Mouse (Mus musculus): ENCODE measurements around the gene Prkch. TPM values are rescaled to one million over a fixed set of nuclear protein-coding genes. Genes with fewer than 3 reads are reported as not detected.

Prkch gene
- total RNA-seq, 2 experiments from 2014 or later = 7.3 to 9.1 TPM

DNA sequence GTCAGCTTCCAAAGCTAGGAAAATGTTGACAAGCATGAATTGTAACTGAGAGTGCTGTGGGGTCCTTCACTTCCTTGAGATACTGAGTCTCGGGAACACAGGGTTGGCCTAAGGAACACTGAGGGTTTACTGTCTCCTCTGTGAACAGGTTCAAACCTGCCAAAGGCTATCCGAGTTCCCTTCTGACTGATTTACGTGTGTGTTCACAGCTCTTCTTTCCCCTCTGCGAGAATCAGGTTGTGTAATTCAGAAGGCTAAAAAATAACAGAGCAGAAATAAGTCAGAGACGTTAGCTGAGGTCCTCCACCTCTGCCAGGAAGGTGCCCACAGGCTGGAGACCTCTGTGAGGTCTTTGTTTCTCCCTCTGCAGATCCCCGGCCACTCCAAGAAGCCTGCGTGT is 148.3 kb downstream of the Prkch start:
- no peak for DNase-seq
- intact Hi-C loops (cut with DNase I) = no loop called here

DNA sequence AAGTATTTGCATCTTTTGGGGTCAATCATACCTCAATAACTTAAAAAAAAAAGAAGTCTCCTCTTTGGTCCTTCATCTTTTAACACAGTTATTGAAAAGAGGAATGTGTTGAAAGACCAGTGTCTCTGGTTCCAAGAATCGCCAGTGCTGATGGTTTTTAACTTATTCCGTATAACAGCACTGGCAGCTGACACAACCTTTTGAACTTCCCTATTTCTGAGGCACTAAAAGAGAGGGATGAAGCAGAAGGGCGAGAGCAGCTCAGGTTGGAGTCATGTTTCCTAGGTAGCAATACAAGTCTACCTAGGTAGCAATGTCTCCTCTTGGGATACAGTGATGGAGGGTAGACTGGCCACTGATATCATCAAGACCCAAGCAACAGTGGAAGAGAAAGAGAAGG is 152.3 kb downstream of the Prkch start:
- DNase-seq = no peak

DNA sequence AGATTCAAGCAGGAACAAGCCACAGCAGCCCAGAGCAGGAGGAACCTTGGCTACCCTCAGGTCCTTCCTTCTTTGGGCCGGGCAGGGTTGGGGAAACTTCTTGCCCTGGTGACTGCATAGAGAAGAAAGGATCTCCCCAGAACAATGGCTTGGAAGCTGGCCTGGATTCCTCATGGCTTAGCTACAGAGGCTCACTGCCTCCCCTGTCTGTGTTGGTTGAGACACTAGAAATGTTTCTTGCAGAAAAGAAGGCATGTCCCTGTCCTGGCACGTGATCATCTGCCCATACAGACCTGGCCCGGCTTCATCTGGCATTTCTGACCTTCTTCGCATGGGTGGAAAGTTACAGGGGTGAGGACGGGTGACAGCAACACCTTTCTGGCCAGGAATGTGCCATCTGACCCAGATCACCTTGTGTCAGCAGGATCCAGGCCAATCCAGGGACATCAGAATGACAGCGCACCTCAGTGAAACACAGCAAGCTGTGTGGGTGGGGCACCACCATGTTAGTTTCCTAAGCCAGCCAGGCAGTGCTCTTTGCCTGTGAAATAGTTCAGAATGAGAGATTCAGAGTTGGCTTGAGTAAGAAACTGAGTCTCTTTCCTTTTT is 155.1 kb downstream of the Prkch start:
- intact Hi-C loops (cut with DNase I) = no loop called here
- DNase-seq = no peak

More for the DNA sequence above, 152.3 kb downstream of the Prkch start:
- intact Hi-C loops (cut with DNase I) = no loop called here

DNA sequence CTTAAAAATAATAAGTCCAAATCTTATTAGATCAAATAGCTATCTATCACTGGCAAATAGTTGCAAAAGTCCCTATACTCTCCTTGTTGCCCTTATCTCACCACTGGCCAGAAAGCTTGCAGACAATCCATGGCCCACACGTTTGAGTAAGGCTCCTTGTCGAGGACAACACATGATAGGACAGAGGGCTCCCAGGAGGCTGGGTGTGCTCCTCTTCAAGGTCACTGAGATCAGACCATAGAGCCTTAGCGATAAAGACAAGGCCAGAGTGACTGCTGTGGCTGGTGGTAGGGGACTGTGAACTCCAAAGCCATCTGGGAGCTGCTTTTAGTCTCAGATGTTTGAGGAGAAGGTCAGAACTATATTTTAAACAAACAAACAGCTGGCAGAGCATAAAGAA is 158.0 kb downstream of the Prkch start:
- DNase-seq = no peak
- intact Hi-C loops (cut with DNase I) = no loop called here

DNA sequence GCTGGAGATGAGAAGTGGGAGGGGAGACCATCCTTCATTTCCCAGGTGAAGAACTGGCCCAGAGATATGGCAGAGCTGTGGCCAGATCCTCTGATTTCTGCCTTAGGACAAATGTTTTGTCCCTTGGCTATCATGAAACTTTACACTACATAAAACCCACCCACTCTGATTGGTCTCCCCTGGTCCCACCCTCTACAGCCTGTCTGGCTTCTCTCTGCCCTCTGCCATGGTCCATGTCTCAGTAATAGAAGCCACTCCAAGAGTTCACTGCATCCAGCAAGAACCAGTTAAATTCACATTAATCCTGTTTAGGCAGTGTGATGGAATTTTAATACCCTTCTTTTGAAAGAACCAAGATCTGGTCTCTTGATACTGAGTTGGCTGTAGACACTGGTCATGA is 158.5 kb downstream of the Prkch start:
- intact Hi-C loops (cut with DNase I) = no loop called here

DNA sequence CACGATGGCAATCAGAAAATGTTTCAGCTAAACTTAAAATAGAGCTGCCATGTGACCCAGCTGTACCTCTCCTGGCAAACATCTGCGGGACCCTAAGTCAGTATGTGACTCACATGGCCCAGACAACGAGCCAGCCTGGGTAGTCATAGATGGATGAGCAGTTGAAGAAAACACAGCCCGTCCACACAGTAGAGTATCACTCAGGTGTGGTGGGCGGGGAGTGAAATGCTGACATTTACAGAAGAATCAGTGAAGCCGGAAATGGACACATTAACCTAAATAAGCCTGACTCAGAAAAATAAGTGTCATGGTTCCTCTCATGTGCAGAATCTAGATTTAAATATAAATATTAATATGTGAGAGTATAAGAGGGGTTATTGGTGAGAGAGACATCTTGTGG is 161.5 kb downstream of the Prkch start:
- intact Hi-C loops (cut with DNase I) = no loop called here
- no peak for DNase-seq

More for the DNA sequence above, 158.5 kb downstream of the Prkch start:
- DNase-seq = no peak

DNA sequence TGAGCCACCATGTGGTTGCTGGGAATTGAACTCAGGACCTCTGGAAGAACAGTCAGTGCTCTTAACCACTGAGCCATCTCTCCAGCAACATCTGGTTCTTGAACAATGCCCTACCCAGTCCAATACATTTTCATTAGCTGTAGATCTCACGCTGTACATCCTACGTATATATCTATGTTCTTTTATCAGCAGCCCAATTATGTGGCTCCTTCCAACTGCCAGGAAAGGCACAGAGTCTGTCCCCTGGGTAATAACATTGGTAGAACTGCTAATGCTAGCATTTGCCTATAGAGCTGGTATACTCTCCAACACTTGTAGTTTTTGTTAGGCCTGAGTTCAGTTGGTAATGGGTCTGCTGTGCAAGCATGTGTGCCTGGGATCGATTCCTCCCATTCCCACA is 163.8 kb downstream of the Prkch start:
- intact Hi-C loops (cut with DNase I) = no loop called here
- DNase-seq = no peak

DNA sequence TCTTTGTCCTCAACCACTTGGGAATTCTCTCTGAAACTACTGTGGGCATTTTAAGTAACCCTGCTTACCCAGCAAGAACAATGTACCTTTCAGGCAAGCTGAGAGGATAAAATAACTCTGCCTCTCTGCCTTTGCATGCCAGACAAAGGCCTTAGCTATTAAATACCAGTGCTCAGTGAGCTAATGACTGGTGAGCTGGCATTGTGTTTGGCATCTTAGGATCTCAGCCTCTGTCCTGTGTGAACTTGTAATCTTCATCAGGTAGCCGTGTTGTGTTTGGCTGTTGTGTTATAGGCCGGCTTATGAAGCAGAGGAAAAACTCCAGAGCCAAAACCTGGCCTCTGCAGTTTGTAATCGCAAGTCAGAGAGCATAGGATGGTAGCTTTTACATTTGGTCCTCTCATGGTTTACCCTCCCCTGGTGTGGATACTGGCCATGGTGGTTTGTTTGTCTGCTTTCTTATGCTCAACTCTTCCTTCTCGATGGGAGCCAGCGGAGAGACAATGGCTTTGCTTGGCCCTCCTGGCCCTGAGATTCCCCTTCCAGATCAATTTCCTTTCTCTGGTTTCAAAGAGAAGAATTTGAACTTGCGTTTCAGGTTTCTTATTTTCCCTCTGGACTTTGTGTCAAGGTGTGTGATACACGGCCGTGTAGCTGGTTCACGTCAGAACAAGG is 170.0 kb downstream of the Prkch start:
- intact Hi-C loops (cut with DNase I) = no loop called here
- DNase-seq = no peak

DNA sequence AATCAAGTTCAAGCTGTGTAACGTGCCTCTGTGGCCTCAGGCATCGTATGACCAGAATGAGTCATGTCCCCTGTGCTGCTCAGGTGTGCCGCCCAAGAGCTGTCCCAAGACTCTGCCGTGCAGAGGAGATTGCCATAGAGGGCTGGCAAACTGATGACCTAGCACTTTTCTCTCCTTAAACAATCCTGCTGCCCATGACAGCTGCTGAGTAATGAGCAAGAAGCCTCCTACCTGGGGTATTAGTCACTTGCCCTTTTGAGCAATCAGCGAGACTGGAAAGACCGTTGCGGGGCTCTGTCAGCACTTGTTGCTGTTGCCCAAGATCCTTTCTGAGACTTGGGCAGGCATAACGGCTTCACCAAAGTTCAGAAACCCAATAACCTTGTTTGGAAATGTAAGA is 171.1 kb downstream of the Prkch start:
- DNase-seq = no peak
- intact Hi-C loops (cut with DNase I) = no loop called here

DNA sequence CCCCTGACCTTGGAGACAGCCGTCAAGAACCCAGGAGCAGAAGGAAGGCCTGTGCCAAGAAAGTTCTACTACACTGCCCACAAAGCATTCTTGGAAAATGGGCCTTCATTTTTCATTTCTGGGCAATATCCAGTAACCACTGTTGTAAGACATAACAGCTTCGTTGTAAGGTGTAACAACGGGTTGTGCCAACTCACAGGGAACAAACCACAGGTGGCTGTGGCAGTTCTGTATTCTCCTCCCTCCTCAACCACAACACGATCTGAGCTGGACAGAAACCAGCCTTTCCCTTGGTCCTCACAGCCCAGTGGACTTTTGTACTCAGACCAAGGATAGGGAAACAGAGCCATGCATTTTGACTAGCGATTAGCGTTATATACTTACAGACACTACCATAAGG is 171.9 kb downstream of the Prkch start:
- no peak for DNase-seq
- intact Hi-C loops (cut with DNase I) = no loop called here

DNA sequence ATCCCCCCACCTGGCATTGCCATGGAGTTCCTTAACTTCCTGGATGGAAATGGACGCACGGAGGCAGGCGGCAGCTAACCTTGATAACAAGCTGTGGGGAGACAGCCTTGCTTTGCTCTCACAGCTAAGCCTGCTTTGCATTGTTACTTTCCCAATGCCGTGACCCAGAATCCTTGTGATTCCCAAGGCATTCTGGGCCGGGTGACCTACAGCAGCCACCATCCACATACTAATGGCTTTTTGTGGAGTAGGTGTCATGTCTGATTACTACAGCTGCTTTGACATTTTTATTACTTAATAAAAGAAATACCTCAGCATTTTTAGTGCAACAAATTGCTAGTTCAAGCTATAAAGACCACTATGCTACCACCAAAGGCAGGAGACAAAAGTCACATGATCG is 177.4 kb downstream of the Prkch start:
- DNase-seq = no peak
- intact Hi-C loops (cut with DNase I) = no loop called here

DNA sequence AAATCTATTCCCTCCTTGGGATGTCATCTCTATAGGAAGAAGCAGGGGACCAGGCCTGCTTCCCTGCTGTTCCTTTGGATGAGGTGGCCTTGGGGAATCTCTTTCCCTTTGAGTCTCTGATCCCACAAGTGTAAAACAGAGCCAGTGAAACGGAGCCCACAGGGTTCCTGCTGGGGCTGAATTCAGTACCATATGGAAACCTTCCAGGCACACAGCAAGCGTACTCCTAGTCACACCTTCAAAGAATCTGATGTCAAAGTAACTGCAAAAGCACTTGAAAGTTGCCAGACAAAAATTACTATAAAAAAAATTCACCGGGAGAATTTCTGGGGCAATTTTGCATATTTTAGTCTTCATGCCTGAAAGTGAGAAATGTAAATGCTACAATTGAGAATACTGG is 178.2 kb downstream of the Prkch start:
- intact Hi-C loops (cut with DNase I) = no loop called here
- no peak for DNase-seq

DNA sequence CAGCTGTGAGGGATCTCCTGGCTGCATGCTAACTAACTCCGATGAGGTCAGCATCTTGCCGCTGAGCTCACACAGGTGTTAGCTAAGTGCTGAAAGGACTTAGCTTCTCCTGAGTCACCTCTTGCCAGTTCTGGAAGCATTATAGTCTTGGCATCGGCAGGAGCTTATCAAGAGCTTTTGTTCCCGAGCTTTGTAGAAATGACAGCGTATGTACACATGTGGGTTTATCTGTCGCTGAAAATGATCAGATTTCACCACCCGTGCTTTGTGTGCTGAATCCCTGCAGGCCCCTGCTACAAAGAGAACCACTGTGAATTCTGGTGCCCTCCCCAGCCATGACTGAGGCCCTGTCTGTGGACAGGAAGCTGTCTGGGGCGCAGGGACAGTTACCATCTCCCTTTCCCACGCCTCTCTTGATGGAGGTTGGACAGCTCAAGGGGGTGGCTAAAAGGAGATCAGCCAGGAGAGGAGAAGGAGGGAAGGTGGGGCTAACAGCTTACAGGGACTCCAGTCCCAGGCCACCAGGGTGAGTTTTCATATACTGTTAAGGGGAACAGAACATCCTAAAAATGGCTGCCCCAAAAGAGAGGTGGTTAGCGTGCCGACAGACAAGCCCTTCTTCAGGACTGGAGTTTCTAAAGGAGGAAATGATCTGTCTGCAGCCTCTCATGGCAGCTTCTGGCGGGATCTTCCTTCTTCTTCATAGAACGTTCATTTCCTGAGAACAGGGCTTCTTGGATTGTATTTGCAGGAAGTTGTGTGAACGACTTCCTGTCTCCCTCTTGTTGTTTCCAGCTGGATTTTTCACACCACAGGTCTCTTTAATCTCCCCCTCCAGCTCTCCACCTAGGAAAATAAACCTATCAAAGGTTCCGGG is 180.3 kb downstream of the Prkch start:
- intact Hi-C loops (cut with DNase I) = no loop called here
- no peak for DNase-seq

DNA sequence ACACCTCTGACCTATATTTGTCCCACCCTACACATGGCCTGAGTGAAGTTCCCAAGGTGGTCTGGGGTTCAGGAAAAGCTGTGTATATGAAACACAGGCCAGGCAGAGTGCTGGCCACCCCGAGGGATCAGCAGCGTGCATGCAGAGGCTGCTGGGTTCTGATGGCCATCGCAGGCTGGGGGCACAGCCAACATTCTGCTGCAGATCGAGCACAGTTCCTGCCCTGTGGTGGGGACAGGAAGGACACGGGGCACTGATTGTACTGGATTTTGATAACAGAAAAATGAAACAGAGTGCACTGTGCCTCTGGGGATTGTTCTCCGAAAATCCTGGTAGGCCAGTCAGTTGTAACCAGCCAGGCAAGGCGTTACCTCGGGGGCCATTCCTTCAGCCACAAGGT is 181.6 kb downstream of the Prkch start:
- no peak for DNase-seq
- intact Hi-C loops (cut with DNase I) = no loop called here

DNA sequence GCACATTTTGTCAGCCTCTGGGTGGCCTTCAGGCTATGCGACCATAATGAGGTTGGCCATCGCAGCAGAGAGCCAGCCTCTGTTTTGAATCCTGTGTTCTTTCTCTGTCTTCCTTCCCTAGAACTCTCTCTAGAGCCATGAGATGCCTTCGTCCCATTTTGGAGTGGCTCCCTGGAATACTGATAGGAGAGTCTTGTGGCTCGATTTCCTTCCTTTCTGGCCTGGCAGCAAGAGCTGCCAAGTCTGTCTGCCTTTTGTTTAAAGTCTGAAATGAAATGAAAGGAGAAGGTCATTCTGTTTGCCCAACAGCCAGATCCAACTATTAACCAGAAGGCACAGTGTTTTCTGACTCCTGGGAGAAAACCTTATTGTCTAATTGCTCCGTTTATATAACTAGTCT is 184.2 kb downstream of the Prkch start:
- DNase-seq = no peak
- intact Hi-C loops (cut with DNase I) = no loop called here

DNA sequence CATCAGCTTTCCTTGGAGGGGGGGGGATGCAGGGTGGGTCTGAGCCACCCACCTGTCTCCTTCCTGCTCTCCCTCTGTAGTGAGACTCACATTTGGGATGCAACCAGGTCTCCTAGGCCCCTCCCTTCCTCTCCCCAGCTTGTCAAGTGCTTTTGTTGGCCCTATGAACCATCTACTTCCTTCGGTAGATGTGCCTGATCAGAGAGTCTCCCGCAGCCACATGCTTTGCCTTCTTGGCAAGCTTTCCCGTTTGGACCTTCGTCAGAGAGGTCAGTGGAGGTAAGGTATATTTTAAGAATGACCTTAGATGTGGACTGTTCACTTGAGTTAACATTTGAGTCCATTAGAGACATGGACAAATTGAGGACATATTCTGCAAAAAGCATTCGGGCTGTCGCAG is 184.9 kb downstream of the Prkch start:
- no peak for DNase-seq
- intact Hi-C loops (cut with DNase I) = no loop called here

DNA sequence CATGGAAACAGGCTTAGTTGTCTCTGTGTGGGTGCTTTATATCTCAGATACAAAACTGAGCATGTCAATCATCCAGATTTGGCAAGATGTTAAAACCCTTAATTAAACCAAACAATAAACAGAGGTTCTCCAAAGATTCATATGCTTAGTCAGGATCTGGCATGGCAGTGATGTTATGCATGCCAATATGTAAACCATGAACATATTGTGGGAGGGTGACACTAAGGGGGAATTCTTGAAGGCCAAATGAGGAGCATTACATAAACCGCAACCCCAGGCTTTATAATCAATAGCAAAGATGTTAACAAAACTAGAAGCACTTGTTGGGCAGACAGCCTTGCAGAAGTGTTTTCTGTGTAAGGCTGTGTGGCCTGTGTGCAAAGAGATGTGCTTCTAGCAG is 186.2 kb downstream of the Prkch start:
- DNase-seq = no peak
- intact Hi-C loops (cut with DNase I) = no loop called here

DNA sequence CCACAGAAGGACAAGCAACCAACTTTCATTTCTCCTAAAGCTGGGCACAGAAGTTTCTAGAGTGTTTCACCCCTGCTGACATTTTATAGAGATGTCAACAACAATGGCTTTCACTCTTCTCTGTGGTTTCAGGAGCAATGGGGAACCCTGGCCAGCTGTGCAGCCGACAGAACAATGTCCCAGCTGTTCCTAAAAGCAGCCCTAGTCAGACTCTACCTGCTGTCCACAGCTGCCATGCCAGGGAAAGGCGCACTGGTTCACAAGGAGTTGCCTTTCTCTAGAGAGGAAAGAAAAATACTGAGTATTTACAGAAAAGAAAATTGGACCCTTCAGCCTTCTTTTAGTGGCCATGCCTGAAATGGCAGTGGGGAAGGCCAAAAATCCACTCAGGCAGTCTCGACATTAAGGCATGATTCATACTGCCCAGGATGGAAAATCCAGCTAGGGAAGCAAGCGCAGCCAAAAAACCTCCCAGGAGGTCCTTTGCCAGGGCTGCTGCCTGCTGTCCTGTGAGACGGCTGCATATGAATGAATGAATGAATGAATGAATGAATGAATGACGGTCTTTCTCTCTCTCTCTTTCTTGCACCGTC is 190.3 kb downstream of the Prkch start:
- intact Hi-C loops (cut with DNase I) = no loop called here
- DNase-seq = no peak

DNA sequence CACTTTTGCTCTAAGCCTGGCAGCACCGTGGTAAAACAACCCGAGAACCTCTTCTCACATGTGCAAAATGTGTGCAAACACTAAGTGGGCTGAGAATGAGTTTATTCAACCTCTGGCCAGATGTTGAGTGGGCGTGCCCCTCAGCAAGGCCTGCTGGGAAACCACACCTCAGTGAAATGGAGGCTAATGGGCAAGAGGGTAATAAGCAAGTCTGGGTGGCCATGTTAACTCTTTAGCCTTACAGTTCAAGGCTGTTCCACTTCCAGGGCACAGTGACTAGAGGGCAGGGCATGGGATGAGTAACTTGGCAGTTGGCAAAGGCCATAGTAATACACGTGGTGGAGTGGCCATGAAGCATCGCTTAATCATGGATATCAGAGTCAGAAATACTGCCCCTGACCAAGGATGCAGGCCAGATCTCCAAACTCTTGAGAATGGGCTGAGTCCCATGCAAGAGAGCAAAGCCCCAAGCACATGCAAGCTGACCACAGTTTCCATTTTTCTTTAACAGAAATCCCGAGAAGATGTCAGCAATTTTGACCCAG is 191.9 kb downstream of the Prkch start:
- no peak for DNase-seq
- intact Hi-C loops (cut with DNase I) = no loop called here

DNA sequence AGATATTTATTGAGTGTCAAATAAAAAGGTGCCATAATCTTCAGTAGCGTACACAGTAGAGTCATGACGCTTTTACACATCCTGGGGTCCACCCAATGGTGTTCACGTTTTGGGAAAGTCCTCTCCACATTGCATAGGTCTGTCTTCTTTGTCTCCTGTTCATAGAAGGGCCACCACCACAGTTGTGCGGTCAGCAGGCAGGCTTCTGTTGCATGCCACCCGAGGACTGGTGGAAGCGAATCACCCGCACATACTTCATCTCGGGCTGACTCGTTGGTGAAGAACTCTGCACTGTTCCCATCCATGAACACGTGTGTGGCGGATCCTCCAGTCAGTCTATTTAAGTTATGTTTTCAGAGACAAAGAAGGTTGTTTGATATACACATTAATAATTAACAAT is 193.1 kb downstream of the Prkch start:
- intact Hi-C loops (cut with DNase I) = no loop called here
- no peak for DNase-seq
